Mouse (Mus musculus) forebrain, embryonic 10.5 days (tissue): ENCODE data around the gene Rhot1. TPM values are rescaled to one million over a fixed set of nuclear protein-coding genes. Genes with fewer than 3 reads are reported as not detected.
"Not testable (repeated sequence)": the region's sequence is repeated elsewhere in the genome, so short reads cannot be mapped to it uniquely, and the experiment has no call there.

Experiments
- DNase-seq: peaks from one replicate; pipeline ENCODE4 v3.0.0-alpha.2; 2017; ENCODE audit warnings: low spot score; ENCODE audit errors: extremely low spot score
- H3K27ac ChIP-seq: fragments of 300-500 bp; sonication (generic); 2 replicates; pipeline ENCODE4 v1.5.1; 2016; ENCODE audit warnings: mild to moderate bottlenecking
- H3K27me3 ChIP-seq: fragments of 300-500 bp; sonication (generic); 2 replicates; pipeline ENCODE4 v1.6.1; 2016; ENCODE audit warnings: mild to moderate bottlenecking; ENCODE audit not compliant: poor library complexity, severe bottlenecking
- H3K36me3 ChIP-seq: fragments of 300-500 bp; sonication (generic); replicated peaks from 2 replicates; pipeline ENCODE4 v1.6.1; 2016; ENCODE audit warnings: mild to moderate bottlenecking, moderate library complexity
- H3K4me1 ChIP-seq: fragments of 300-500 bp; sonication (generic); 2 replicates; pipeline ENCODE4 v1.6.1; 2016
- H3K4me3 ChIP-seq: fragments of 300-500 bp; sonication (generic); 2 replicates; pipeline ENCODE4 v1.5.1; 2016; ENCODE audit warnings: mild to moderate bottlenecking, moderate library complexity
- H3K9me3 ChIP-seq: fragments of 300-500 bp; sonication (generic); 2 replicates; pipeline ENCODE4 v1.6.1; 2016; ENCODE audit warnings: mild to moderate bottlenecking, moderate library complexity
- WGBS: fragments of 180-500 bp; shearing (Covaris S2); methylation state at CpG from one replicate; pipeline ENCODE4 v1.1.7; 2016; 5-methylcytosine and 5-hydroxymethylcytosine counted together
- polyA plus RNA-seq: library from polyadenylated mRNA; unstranded; fragments of >200 nt; fragmentation: Nextera tagmentation; extraction: Ambion mirVana; gene quantifications from 2 replicates; pipeline ENCODE4 v1.2.1, GENCODE M21; 2016

Rhot1 gene
- polyA plus RNA-seq, 1 experiment from 2014 or later = 50.4 TPM

DNA sequence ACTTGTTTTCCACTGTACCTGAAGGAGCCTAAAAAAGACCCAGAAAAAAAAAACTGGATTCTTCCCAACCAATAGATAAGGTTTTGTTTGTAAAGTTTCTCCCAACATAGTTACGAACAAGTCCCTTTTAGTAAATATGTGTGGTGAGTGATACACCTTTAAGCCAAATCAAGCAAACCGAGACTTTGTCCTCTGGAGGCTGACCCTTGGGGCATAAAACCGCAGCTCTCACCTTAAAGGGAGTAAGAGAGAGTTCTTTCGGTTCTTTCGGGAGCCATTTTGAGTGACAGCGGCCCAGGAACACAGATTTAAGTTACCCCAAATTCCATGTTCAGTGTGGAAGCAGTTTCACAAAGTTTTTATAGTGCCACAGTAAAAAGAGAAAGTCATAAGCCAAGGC lies 6.5 kb upstream of the Rhot1 start:
- Histone ChIP-seq H3K27ac (no peak overlapping the region), H3K9me3 (no peaks in the 10 kb centered on the region), H3K4me3 (no peak overlapping the region), H3K4me1 (no peaks in the 10 kb centered on the region), H3K36me3 (no peaks in the 10 kb centered on the region), H3K27me3 (no peaks in the 10 kb centered on the region)
- whole genome bisulfite sequencing = 83% methylated on average over 6 of the region's 6 CpGs
- DNase-seq = no peak

DNA sequence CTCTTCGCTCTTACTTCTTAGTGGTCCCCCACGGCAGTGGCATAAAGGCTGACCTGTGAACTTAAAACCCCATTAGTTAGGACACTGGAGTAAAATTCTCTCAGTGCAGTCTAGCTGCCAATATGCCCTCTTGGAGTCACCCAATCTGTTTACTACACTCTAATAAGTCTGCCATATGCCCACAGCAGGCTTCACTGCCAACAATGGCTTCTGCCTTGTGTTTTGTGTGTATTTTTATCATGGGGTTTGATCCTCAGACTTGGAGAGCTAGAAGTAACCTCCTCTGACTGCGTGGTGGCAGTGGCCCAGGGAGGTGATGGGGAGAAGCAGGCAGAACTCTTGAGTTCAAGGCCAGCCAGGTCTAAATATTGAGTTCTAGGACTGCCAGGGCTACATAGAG lies 4.8 kb upstream of the Rhot1 start:
- no peak for DNase-seq
- H3K27ac ChIP-seq = no peak overlapping the region
- no peak overlapping the region for H3K4me3 ChIP-seq
- H3K36me3 ChIP-seq = no peaks in the 10 kb centered on the region
- no peaks in the 10 kb centered on the region for H3K4me1 ChIP-seq
- WGBS = 82% methylated on average over 3 of the region's 3 CpGs
- no peaks in the 10 kb centered on the region for H3K9me3 ChIP-seq
- no peaks in the 10 kb centered on the region for H3K27me3 ChIP-seq

GRCm38 (mm10) chr11:80204941-80205340 lies 3.9 kb upstream of the Rhot1 start:
- H3K27me3 ChIP-seq = no peaks in the 10 kb centered on the region
- no peak for DNase-seq
- WGBS = 67% methylated on average over 5 of the region's 5 CpGs
- no peak overlapping the region for H3K4me3 ChIP-seq
- no peak overlapping the region for H3K27ac ChIP-seq
- peaks cover 2% of the 10 kb centered on the region for H3K4me1 ChIP-seq
- H3K9me3 ChIP-seq = no peaks in the 10 kb centered on the region
- H3K36me3 ChIP-seq = no peaks in the 10 kb centered on the region

- 36% methylated on average over 7 of the region's 7 CpGs for WGBS
- peak overlapping the region; percentile 94 for H3K4me3 ChIP-seq
- peaks cover 17% of the 10 kb centered on the region for H3K36me3 ChIP-seq
- no peak for DNase-seq
- H3K27me3 ChIP-seq = no peaks in the 10 kb centered on the region
- H3K9me3 ChIP-seq = no peaks in the 10 kb centered on the region
- H3K4me1 ChIP-seq = peaks cover 11% of the 10 kb centered on the region
- no peak overlapping the region for H3K27ac ChIP-seq
Measured at GRCm38 (mm10) chr11:80208465-80208859, 357 bp upstream of the Rhot1 start.

- H3K36me3 ChIP-seq = peaks cover 34% of the 10 kb centered on the region
- no peaks in the 10 kb centered on the region for H3K27me3 ChIP-seq
- 65% methylated on average over 6 of the region's 6 CpGs for WGBS
- H3K9me3 ChIP-seq = no peaks in the 10 kb centered on the region
- H3K4me3 ChIP-seq = peak overlapping the region; percentile 94
- H3K27ac ChIP-seq = no peak overlapping the region
- DNase-seq = no peak
- H3K4me1 ChIP-seq = peaks cover 11% of the 10 kb centered on the region
Measured at GRCm38 (mm10) chr11:80210321-80210720, 1.5 kb downstream of the Rhot1 start.

DNA sequence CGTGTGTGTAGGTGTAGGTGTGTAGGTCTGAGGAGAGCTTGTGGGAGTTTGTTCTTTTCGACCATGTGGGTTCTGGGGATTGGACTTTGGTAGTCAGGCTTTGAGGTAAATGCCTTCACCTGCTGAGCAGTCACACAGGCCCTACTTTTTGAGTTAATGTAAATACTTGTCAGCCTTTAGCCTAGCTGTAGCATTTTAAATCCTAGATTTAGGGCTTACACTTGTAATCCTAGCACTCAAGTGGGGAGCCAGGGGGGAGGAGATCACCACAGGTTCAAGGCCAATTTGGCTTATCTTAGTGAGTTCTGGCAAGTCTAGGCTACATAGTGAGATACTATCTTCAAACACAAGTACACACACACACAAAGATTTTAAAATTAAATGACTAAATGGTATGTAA lies 3.5 kb downstream of the Rhot1 start:
- H3K4me1 ChIP-seq = peaks cover 11% of the 10 kb centered on the region
- WGBS = 99% methylated on average over 2 of the region's 2 CpGs

GRCm38 (mm10) chr11:80215291-80215690 lies 6.5 kb downstream of the Rhot1 start:
- no peak overlapping the region for H3K4me3 ChIP-seq
- H3K27ac ChIP-seq = no peak overlapping the region
- H3K4me1 ChIP-seq = peaks cover 5% of the 10 kb centered on the region
- WGBS = 83% methylated on average over 3 of the region's 3 CpGs
- no peak for DNase-seq
- H3K36me3 ChIP-seq = peaks cover 49% of the 10 kb centered on the region
- no peaks in the 10 kb centered on the region for H3K27me3 ChIP-seq
- H3K9me3 ChIP-seq = no peaks in the 10 kb centered on the region

More for the DNA sequence above, 3.5 kb downstream of the Rhot1 start:
- Histone ChIP-seq H3K4me3 (no peak overlapping the region), H3K36me3 (peaks cover 44% of the 10 kb centered on the region), H3K27ac (no peak overlapping the region), H3K9me3 (no peaks in the 10 kb centered on the region), H3K27me3 (no peaks in the 10 kb centered on the region)
- DNase-seq = no peak

DNA sequence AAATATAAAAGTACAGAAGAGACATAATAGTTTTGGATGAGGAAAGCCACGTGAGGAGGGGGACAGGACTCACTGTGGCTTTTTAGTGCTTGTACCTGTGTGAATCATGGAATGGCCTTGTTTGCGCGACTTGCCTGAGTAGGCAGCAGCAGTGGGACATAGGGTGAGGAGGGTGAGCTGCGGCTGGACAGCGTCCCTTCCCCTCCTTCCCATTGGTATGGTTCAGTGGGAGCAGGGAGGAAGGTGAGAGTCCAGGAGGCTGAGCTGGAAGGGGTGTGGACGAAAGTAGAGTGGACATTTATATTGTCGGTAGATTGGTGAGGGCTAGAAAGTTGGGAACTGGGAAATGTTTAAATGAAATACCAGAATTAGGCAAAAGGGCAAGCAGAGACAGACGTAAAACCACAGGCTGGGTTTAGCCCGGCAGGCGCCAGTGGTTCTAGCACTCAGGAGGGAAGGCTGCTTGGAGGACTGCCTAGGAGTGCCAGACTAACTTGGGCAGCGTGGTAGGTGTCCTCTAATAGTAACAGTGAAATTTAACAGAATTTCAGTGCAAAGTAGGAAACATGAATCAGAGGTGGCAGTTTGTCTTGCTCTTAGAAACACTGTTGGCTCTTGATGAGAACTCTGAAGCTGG lies 10.0 kb downstream of the Rhot1 start:
- WGBS = 90% methylated on average over 11 of the region's 11 CpGs
- no peak for DNase-seq
- Histone ChIP-seq H3K4me3 (no peak overlapping the region), H3K9me3 (no peaks in the 10 kb centered on the region), H3K36me3 (peaks cover 63% of the 10 kb centered on the region), H3K4me1 (no peaks in the 10 kb centered on the region), H3K27me3 (no peaks in the 10 kb centered on the region), H3K27ac (no peak overlapping the region)

GRCm38 (mm10) chr11:80230066-80230465 lies 21.2 kb downstream of the Rhot1 start:
- H3K4me3 ChIP-seq, H3K9me3 ChIP-seq, H3K27me3 ChIP-seq, H3K4me1 ChIP-seq, H3K27ac ChIP-seq, DNase-seq: not testable (repeated sequence)
- peaks cover 87% of the 10 kb centered on the region for H3K36me3 ChIP-seq
- WGBS = 98% methylated on average over 5 of the region's 5 CpGs

- no peak overlapping the region for H3K4me3 ChIP-seq
- H3K4me1 ChIP-seq = no peaks in the 10 kb centered on the region
- peaks cover 74% of the 10 kb centered on the region for H3K36me3 ChIP-seq
- no peak overlapping the region for H3K27ac ChIP-seq
- H3K9me3 ChIP-seq = no peaks in the 10 kb centered on the region
- H3K27me3 ChIP-seq = no peaks in the 10 kb centered on the region
- 88% methylated on average over 3 of the region's 3 CpGs for whole genome bisulfite sequencing
- no peak for DNase-seq
Measured at GRCm38 (mm10) chr11:80237278-80237677, 28.5 kb downstream of the Rhot1 start.

DNA sequence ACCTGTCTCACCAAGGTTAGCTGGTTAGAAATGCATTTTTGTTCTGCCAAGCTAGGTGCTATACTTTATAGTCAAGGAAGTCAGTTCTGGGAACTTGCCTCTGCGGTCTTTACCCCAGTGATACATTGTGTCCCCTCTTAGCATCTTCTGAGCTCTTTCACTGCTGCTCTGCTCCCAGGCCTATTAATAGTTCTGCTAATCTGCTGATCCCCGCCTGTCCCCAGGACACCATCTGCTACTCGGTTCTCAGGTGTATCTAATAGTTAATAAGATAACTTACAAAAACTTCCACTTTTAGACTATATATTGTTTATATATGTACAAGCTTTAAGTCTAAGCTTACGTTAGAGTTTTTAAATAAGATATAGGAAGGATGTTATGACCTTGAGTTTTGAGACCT lies 29.5 kb downstream of the Rhot1 start:
- DNase-seq = no peak
- no peaks in the 10 kb centered on the region for H3K27me3 ChIP-seq
- H3K4me3 ChIP-seq = no peak overlapping the region
- H3K36me3 ChIP-seq = peaks cover 74% of the 10 kb centered on the region
- H3K4me1 ChIP-seq = no peaks in the 10 kb centered on the region
- no peaks in the 10 kb centered on the region for H3K9me3 ChIP-seq
- no peak overlapping the region for H3K27ac ChIP-seq
- 90% methylated on average over 4 of the region's 4 CpGs for WGBS

DNA sequence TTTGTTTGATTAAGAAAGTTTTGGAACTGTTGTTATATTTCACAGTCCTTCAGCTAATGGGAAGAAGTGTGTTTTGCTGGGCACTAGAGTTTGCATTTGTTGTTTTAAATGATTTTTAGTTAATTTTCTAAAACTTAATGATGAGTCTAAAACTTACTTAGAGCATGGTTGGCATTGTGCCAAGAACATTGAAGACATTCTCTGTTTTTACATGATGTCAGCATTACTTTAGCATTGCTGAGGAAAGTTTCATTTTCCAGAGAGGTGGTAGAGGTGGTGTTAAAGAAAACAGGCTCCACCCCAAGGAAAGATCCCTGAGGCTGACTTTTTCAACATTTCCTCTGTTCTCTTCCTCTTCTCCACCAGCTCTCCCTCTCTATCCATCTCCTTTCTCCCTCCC lies 38.2 kb downstream of the Rhot1 start:
- Histone ChIP-seq H3K4me1 (no peaks in the 10 kb centered on the region), H3K4me3 (no peak overlapping the region), H3K9me3 (no peaks in the 10 kb centered on the region), H3K27me3 (no peaks in the 10 kb centered on the region), H3K36me3 (peaks cover 98% of the 10 kb centered on the region), H3K27ac (no peak overlapping the region)
- DNase-seq = no peak

- DNase-seq = no peak
- H3K27me3 ChIP-seq = no peaks in the 10 kb centered on the region
- no peak overlapping the region for H3K27ac ChIP-seq
- 93% methylated on average over 3 of the region's 3 CpGs for WGBS
- H3K4me3 ChIP-seq = no peak overlapping the region
- no peaks in the 10 kb centered on the region for H3K9me3 ChIP-seq
- no peaks in the 10 kb centered on the region for H3K4me1 ChIP-seq
- H3K36me3 ChIP-seq = peaks cover 98% of the 10 kb centered on the region
Measured at GRCm38 (mm10) chr11:80248531-80248930, 39.7 kb downstream of the Rhot1 start.

DNA sequence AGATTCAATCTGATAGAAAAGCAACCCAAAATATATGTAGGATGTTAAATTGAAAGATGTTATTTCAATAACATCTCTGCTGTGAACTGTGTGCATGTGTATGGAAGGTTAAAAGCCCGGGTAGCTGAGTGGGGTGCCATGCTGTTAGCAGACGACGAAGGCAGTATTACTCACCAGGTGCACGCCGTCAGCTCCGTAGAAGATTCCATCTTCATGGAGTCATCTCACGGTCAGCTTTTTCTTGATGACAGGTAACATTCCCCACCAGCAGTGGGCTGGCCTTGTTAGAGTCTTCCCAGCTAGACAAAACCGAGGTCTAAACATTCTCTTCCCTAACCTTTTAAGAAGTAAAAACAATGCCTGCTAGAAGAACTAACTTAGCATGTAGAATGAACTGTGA lies 55.3 kb downstream of the Rhot1 start:
- Histone ChIP-seq H3K4me1 (no peaks in the 10 kb centered on the region), H3K9me3 (no peaks in the 10 kb centered on the region), H3K4me3 (no peak overlapping the region), H3K27me3 (no peaks in the 10 kb centered on the region), H3K36me3 (peaks cover 81% of the 10 kb centered on the region), H3K27ac (no peak overlapping the region)
- no peak for DNase-seq
- 96% methylated on average over 8 of the region's 8 CpGs for WGBS
